Mouse (Mus musculus) testis, adult 2 months (tissue): ENCODE results near the gene Fhit.

Experiments used
- CTCF ChIP-seq: fragments of 200-500 bp; IDR thresholded peaks from 2 replicates; pipeline ENCODE4 v1.5.1; 2012; ENCODE audit warnings: low read depth, mild to moderate bottlenecking, inconsistent platforms, low read length, moderate library complexity; ENCODE audit not compliant: control insufficient read depth, insufficient read depth, insufficient replicate concordance
- POLR2A ChIP-seq: fragments of 200-500 bp; IDR thresholded peaks from 2 replicates; pipeline ENCODE4 v1.6.1; 2012; ENCODE audit warnings: low read depth, mild to moderate bottlenecking, inconsistent platforms, low read length, moderate library complexity; ENCODE audit not compliant: control insufficient read depth

GRCm38 (mm10) chr14:10415068-10415467 is 746.8 kb downstream of the Fhit start:
- TF ChIP-seq CTCF: no peak
- no peak for TF ChIP-seq POLR2A
